Mouse (Mus musculus) monocyte, adult 2 months (primary cell): ENCODE results near the gene Clock.

Experiments
- DNase-seq, 2 experiments: peaks; one replicate each; pipeline ENCODE4 v3.0.0; 2022; ENCODE audit warnings: low spot score in 2 of 2, low read depth in 1 of 2

Gene Clock

DNA sequence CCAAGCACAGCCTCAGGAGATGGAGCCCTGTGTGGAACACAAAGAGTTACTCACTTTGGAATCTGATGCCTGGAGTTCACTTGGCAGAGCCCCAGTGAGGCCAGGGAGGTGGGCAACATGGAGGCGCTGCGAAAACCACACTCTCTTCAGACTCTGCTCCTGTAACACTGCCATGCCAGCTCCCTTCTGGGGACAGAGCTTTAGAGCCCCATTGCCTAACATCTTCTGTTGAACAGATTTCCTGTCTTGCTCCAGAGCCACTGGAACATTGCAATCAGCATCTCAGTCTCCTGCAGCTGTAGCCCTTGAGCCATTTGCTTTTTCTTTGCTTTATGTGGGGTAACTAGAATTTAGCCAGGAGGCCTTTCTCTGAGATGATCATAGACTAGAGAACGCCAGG, 122.3 kb downstream of the Clock start:
- DNase-seq = no peak

DNA sequence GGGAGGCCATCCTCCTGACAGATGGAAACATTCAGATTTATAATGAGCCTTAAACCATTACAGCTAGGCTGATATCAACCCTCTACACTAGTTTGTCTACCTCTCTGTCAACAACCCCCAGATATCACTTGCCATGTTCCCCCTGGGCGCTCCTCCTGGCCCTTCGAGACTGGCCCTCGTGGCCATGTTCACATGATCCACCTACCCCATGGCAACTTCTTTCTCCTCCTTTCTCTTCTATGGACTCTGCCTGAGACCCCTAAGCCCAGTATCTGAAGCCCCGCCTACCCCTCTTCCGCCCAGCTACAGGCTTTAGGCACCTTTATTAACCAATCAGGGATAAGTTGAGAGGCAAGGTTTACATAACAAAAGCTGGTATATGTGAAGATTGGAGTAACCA, 124.8 kb downstream of the Clock start:
- DNase-seq = no peak

DNA sequence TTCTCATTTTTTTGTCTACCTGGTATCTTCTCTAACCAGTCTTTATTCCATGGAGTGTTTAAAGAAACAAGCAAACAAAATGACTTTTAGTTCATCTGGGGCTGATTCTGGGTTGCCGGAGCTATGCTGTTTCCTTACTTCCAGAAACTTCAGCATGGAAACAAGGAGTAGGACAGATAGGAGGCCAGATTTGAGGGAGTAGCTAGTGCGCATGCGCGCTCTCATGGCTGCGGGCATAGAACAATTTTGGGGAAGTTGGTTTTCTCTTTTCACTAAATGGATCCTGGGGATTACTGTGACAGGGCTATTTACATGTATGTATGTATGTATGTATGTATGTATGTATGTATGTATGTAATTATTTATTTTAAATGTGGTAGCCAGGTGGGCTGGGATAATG, 125.4 kb downstream of the Clock start:
- no peak for DNase-seq

DNA sequence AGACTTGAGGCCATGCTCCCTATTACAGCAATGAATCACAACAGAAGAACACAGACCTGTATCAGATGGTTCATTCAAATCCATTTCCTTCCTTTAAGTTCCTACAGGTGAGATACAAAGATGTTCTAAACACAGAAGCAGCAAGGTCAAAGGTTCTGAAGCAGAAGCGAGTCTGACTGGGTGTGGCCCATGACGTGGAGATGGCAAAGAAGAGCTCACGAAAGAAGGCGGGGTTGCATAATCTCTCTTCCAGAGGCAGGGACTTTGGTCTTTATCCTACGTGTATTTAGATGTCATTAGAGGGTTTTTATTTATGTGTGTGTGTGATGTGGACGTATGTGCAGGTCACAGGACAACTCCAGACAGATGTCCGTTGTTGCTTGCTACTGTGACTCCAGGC, 126.9 kb downstream of the Clock start:
- no peak for DNase-seq

DNA sequence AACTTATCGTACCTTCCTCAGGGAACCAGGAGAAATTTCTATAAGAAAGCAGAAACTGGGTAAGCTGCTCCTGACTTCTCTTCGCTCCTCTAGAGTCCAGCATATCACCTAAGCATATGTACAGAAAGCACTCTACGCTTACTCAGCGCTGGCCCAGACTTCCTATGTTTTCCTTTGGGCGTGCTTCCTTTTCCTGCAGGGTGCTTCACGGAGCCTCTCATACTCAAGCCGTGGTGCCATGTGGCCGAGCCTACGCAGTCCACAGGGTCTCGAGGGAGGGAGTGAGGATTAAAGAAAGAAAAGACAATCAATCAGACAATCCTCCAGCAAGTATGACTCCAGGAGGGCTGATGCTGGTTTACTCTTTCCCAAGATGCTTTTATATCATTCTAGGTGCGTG, 127.8 kb downstream of the Clock start:
- DNase-seq = no peak

DNA sequence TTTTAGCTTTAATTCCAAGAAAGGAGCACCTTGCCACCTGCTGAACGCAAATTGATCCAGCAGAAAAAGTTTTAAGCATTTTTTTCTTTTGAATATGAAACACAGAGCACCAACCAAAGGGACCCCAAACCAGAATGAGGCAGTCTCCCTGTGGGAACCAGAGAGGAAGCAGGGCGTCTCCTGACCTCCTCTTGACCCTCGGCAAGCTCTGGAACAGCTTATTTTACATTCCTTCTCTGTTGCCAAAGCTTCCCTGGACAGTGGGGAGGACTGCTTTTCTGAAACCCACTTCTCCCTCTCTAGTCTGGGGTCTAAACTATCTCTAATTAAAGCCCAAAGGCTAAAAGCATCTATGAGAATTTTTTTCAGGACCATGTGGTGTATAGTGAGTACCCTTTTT, 128.2 kb downstream of the Clock start:
- no peak for DNase-seq

DNA sequence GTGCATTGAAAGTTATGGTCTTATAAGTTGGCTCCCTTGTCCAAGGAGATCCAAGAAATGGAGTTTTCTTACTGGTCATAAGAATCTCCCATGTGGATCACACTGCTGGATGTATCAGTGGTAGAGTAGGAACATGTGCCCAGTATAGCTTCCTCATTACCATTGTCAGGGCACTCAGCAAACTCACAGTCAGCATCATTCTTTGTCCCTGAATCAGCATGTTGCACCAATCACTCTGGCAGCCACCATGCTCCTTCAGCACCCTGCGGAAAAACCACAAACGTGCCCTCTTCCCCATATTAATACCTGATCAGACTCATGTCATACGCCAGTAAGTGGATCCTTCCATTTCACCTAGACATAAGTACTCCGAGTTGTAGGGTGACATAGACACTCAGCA, 129.5 kb downstream of the Clock start:
- no peak for DNase-seq

DNA sequence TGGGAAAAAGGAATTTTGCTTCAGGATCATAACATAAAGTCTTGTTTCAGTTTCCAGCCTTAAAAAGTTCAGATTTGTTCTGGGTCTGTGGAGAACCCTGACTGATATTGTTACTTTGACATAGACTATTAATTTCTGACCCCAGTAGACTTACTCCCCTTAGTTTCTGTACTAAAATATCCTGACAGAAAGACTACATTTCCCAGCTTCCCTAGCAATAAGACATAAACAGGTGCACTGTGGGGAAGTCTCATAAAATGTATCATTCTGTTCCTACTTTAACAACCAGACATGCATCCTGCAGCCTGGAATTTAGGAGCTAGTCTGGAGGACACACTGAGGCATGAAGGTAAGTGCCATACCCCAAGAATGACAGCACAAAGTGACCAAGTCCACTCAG, 133.6 kb downstream of the Clock start:
- DNase-seq = no peak

DNA sequence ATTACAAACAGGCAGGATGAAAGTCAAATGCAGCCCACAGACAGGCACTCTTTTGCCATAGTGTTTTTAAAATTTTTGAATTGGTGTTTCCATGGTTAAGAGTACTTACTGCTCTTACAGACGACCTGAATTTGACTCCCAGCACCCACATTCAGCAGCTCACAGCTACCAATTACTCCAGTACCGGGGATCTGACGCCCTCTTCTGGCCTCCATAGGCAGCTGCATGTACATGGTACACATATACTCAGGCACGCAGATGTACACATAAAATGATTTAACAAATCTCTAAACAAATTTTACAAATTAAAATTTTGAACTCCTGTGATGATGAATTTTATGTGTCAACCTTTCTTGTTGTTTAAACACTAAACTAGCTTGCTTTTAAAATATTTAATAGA, 134.1 kb downstream of the Clock start:
- DNase-seq = no peak

DNA sequence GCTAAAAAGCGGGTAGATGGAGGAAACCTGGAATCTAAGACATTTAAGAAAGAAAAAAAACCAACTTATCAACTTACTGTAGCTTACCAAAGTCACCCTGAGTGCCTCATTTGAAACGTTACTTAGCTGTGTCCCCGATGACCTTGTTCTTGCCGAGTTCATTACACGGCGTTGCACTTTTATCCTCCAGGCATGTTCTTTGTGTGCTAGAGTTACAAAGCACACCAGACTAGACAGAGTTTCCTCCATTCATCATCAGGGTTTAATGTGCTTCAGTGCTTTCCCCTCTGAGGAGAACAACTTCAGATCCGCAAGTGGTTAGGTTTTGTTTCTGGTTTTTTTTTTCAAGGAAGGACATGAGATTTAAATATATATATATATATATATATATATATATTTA, 139.8 kb downstream of the Clock start:
- DNase-seq = no peak

DNA sequence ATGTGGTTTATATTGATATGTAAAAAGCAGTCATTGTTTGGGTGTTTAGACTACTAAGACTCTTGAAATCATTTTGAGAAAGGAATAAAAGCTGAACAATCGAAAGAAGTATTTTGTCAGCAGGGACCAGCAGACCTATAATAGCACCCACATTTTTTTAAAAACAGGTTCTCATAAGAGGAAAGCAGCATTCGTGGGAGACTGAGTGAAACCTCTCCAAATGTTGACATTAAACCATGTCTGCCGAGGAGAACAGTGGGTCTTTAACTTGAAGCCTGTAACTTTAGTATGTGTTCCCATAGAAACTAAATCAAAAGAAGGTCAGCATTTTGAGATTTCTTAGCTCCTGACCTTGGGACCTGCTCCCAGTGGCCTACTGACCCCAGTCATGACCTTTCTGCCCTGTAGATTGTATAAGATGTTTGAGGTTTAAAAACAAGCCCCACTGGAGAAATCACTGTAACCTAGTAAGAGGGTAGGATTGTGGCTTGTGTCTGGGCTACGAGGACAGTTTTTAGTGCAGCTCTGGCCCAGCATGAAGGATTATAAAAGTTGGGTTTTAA, 140.7 kb downstream of the Clock start:
- no peak for DNase-seq

DNA sequence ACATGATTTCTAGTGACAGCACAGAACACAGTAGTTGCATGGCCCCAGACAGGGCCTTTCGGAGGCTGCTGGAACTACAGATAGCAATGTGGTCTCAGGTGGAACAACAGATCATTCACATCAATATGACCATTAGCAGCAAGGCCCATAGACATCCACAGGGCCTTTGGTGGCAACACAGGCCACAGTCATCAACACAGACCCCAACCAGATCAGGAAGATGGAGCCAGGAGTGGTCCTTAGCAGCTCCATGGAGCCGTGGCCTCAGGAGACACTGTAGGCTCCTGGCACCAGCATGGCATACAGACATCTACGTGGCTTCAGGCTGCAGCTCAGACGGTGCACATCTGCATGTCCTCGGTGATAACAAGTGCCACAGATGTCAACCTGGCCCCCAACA, 141.7 kb downstream of the Clock start:
- DNase-seq = no peak

DNA sequence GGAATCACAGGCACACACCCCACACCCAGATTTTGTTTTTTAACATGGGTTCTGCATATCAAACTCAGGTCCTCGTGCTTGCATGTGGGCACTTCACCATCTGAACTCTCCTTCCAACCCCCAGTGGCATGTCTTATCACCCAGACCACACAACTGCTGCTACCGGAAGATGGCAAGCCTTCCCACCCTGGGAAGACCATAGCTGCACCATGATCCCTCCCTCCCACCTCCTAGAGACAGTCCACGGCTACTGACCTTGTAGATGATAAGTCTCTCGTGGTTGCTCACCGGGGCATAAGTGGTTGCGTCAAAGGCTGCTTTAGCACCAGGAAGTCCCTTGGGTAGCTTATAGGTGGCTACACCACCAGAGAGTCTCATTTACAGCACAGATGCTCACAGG, 143.1 kb downstream of the Clock start:
- DNase-seq = no peak

DNA sequence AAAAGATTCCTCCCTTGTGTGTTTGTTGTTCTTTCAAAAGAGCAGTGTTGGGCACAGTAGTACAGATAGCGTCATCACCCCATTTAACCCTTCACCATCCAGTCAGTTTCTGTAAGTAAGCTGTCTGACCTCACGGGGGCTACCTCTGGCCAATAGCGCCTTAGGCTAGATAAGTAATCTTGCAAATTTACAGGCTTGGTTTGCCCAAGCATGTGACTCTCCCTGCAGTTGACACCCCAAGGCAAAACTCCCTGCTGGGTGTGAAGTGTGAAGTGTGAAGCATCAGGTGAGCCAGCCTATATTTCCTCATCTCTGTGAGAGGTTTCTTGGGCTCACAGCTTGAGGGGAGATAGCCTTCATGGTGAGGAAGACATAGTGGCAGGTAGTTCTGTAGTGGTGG, 144.5 kb downstream of the Clock start:
- DNase-seq = no peak
